Mouse (Mus musculus) megakaryocyte, embryonic 14.5 days (primary cell): ENCODE results near the gene Actg1.

Experiments
- FLI1 ChIP-seq: IDR thresholded peaks from 2 replicates; pipeline ENCODE4 v1.6.1; 2012; ENCODE audit warnings: low read length, inconsistent platforms, mixed read lengths
- GATA1 ChIP-seq: IDR thresholded peaks from 3 replicates; pipeline ENCODE4 v1.6.1; 2012; ENCODE audit warnings: mixed read lengths, low read length, inconsistent platforms, borderline replicate concordance

GRCm38 (mm10) chr11:120378031-120378610 is 29.8 kb upstream of the Actg1 start:
- no peak for TF ChIP-seq FLI1
- TF ChIP-seq GATA1: no peak
